Mouse (Mus musculus) limb, embryonic 15.5 days (tissue): ENCODE measurements around the gene Ahcyl2. TPM values are rescaled to one million over a fixed set of nuclear protein-coding genes. Genes with fewer than 3 reads are reported as not detected.

Experiments
- ATAC-seq: fragments of 200-750 bp; cut with Nextera tagmentation; 2 replicates; pipeline ENCODE4 v1.8.0; 2017; ENCODE audit warnings: low read depth, moderate TSS enrichment; ENCODE audit not compliant: insufficient number of reproducible peaks, low FRiP score, low TSS enrichment
- H3K27ac ChIP-seq: fragments of 300-500 bp; sonication (generic); 2 replicates; pipeline ENCODE4 v1.5.1; 2015; ENCODE audit warnings: moderate library complexity, mild to moderate bottlenecking, inconsistent platforms
- H3K27me3 ChIP-seq: fragments of 300-500 bp; sonication (generic); 2 replicates; pipeline ENCODE4 v1.6.1; 2015; ENCODE audit warnings: inconsistent platforms
- H3K36me3 ChIP-seq: fragments of 300-500 bp; sonication (generic); 2 replicates; pipeline ENCODE4 v1.6.1; 2015; ENCODE audit warnings: inconsistent platforms
- H3K4me1 ChIP-seq: fragments of 300-500 bp; sonication (generic); 2 replicates; pipeline ENCODE4 v1.6.1; 2015; ENCODE audit warnings: inconsistent platforms
- H3K4me2 ChIP-seq: fragments of 300-500 bp; sonication (generic); 2 replicates; pipeline ENCODE4 v1.6.1; 2015; ENCODE audit warnings: mild to moderate bottlenecking, inconsistent platforms
- H3K4me3 ChIP-seq: fragments of 300-500 bp; sonication (generic); 2 replicates; pipeline ENCODE4 v1.5.1; 2015; ENCODE audit warnings: mild to moderate bottlenecking, inconsistent platforms
- H3K9ac ChIP-seq: fragments of 300-500 bp; sonication (generic); 2 replicates; pipeline ENCODE4 v1.6.1; 2015; ENCODE audit warnings: inconsistent platforms
- H3K9me3 ChIP-seq: fragments of 300-500 bp; sonication (generic); 2 replicates; pipeline ENCODE4 v1.6.1; 2016; ENCODE audit warnings: inconsistent platforms
- WGBS: fragments of 180-500 bp; shearing (Covaris S2); methylation state at CpG from one replicate; pipeline ENCODE4 v1.1.7; 2015; 5-methylcytosine and 5-hydroxymethylcytosine counted together
- polyA plus RNA-seq: library from polyadenylated mRNA; unstranded; fragments of >200 nt; fragmentation: Nextera tagmentation; extraction: Ambion mirVana; gene quantifications from 2 replicates; pipeline ENCODE4 v1.2.1, GENCODE M21; 2015

The Ahcyl2 gene
- polyA plus RNA-seq, 1 experiment from 2014 or later, result 13.4 TPM

GRCm38 (mm10) chr6:29901450-29901849 lies 133.6 kb downstream of the Ahcyl2 start:
- Histone ChIP-seq H3K27me3 (no peaks in the 10 kb centered on the region), H3K27ac (no peak overlapping the region), H3K4me2 (no peak overlapping the region), H3K36me3 (peaks cover 30% of the 10 kb centered on the region), H3K9ac (no peak overlapping the region), H3K4me3 (no peak overlapping the region), H3K4me1 (no peaks in the 10 kb centered on the region), H3K9me3 (no peaks in the 10 kb centered on the region)
- no peak for ATAC-seq
- WGBS, result 92% methylated on average over 1 of the region's 1 CpGs

GRCm38 (mm10) chr6:29902256-29902655 lies 134.4 kb downstream of the Ahcyl2 start:
- Histone ChIP-seq H3K4me2 (no peak overlapping the region), H3K4me1 (no peaks in the 10 kb centered on the region)

DNA sequence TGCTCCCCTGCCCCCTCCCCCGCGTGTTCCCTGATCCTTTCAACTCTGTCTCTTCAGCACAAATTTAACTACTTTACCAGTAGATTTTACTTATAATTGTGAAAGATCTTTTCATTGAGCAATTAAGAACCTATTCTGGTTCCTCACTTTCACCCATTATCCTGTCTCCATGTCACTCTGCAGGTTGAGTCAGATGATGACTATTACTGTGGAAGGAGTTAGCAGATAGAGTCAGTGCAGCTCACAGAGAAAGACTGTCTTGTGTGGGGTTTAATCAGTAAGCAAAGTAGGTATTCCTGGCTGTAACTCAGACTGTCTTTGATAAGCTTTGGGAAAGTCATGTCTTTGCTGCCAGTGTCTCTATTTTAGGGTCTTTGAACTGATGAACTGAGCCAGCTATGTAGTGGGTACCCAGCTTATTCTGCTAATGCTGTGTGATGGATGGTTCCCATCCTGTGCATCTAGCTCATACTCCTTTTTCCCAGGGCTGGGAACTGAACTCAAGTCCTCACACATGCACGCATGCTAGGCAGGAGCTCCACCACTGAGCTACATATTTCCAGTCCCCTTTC lies 135.6 kb downstream of the Ahcyl2 start:
- no peaks in the 10 kb centered on the region for H3K27me3 ChIP-seq
- peaks cover 28% of the 10 kb centered on the region for H3K36me3 ChIP-seq
- no peaks in the 10 kb centered on the region for H3K4me1 ChIP-seq
- 87% methylated on average over 3 of the region's 3 CpGs for WGBS
- H3K9ac ChIP-seq, result no peak overlapping the region
- no peaks in the 10 kb centered on the region for H3K9me3 ChIP-seq
- no peak overlapping the region for H3K27ac ChIP-seq
- no peak for ATAC-seq
- H3K4me3 ChIP-seq, result no peak overlapping the region
- H3K4me2 ChIP-seq, result no peak overlapping the region

More at GRCm38 (mm10) chr6:29902256-29902655, 134.4 kb downstream of the Ahcyl2 start:
- Histone ChIP-seq H3K9me3 (no peaks in the 10 kb centered on the region), H3K36me3 (peaks cover 29% of the 10 kb centered on the region), H3K27me3 (no peaks in the 10 kb centered on the region), H3K9ac (no peak overlapping the region), H3K27ac (no peak overlapping the region), H3K4me3 (no peak overlapping the region)
- ATAC-seq, result no peak
- WGBS, result 83% methylated on average over 2 of the region's 2 CpGs

- no peak for ATAC-seq
- H3K36me3 ChIP-seq, result peaks cover 36% of the 10 kb centered on the region
- H3K27ac ChIP-seq, result no peak overlapping the region
Observed at GRCm38 (mm10) chr6:29904281-29904680, 136.5 kb downstream of the Ahcyl2 start.

GRCm38 (mm10) chr6:29910631-29911030 lies 142.8 kb downstream of the Ahcyl2 start:
- Histone ChIP-seq H3K27me3 (peaks cover 3% of the 10 kb centered on the region; the same call in 1 of the 2 replicates), H3K4me1 (no peaks in the 10 kb centered on the region), H3K4me2 (no peak overlapping the region), H3K9me3 (no peaks in the 10 kb centered on the region), H3K4me3 (no peak overlapping the region), H3K9ac (no peak overlapping the region), H3K27ac (no peak overlapping the region), H3K36me3 (peaks cover 32% of the 10 kb centered on the region)
- 90% methylated on average over 3 of the region's 3 CpGs for WGBS
- ATAC-seq, result no peak

More at GRCm38 (mm10) chr6:29904281-29904680, 136.5 kb downstream of the Ahcyl2 start:
- H3K9me3 ChIP-seq, result no peaks in the 10 kb centered on the region
- 40% methylated on average over 3 of the region's 3 CpGs for WGBS
- no peak overlapping the region for H3K9ac ChIP-seq
- H3K27me3 ChIP-seq, result no peaks in the 10 kb centered on the region
- H3K4me1 ChIP-seq, result no peaks in the 10 kb centered on the region
- no peak overlapping the region for H3K4me3 ChIP-seq
- H3K4me2 ChIP-seq, result no peak overlapping the region

DNA sequence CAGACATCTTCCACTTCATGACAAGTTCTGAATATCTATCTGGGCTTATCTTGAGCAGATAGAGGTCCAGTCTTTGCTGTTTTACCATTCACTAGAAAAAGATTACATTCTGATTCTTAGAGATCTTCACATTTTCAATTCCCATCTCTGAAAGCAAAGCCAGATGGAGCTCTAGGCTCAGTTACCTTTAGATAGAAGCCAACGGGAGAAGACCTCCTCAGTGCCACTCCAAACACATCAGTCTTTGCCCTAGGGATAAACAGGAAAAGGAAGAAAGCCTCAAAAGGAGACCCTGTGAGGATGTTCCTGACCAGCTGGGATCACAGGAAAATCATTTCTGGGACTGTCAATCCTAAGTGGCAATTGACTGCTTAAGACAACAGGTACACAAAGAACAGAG lies 145.9 kb downstream of the Ahcyl2 start:
- 30% methylated on average over 1 of the region's 1 CpGs for WGBS

GRCm38 (mm10) chr6:29914136-29914535 lies 146.3 kb downstream of the Ahcyl2 start:
- ATAC-seq, result no peak
- Histone ChIP-seq H3K27me3 (peaks cover 18% of the 10 kb centered on the region), H3K36me3 (peaks cover 13% of the 10 kb centered on the region)

More for the DNA sequence above, 145.9 kb downstream of the Ahcyl2 start:
- ATAC-seq, result no peak
- Histone ChIP-seq H3K27me3 (peaks cover 15% of the 10 kb centered on the region; the same call in 1 of the 2 replicates), H3K9me3 (no peaks in the 10 kb centered on the region), H3K27ac (no peak overlapping the region), H3K9ac (no peak overlapping the region), H3K4me2 (no peak overlapping the region), H3K4me3 (no peak overlapping the region), H3K4me1 (peaks cover 13% of the 10 kb centered on the region), H3K36me3 (peaks cover 18% of the 10 kb centered on the region)

GRCm38 (mm10) chr6:29915836-29916235 lies 148.0 kb downstream of the Ahcyl2 start:
- no peaks in the 10 kb centered on the region for H3K9me3 ChIP-seq
- no peak overlapping the region for H3K4me3 ChIP-seq
- peaks cover 19% of the 10 kb centered on the region for H3K27me3 ChIP-seq
- H3K27ac ChIP-seq, result no peak overlapping the region
- H3K36me3 ChIP-seq, result 0 out of 2 replicates have a peak, but pooled peaks cover 4% of the 10 kb centered on the region
- H3K4me1 ChIP-seq, result peaks cover 13% of the 10 kb centered on the region
- H3K9ac ChIP-seq, result no peak overlapping the region
- 0 out of 2 replicates have a peak overlapping the region, but pooled peaks have one; percentile 90 for H3K4me2 ChIP-seq
- 37% methylated on average over 9 of the region's 9 CpGs for WGBS
- no peak for ATAC-seq

More at GRCm38 (mm10) chr6:29914136-29914535, 146.3 kb downstream of the Ahcyl2 start:
- no peak overlapping the region for H3K9ac ChIP-seq
- H3K4me2 ChIP-seq, result no peak overlapping the region
- no peak overlapping the region for H3K27ac ChIP-seq
- peaks cover 13% of the 10 kb centered on the region for H3K4me1 ChIP-seq
- no peak overlapping the region for H3K4me3 ChIP-seq
- no peaks in the 10 kb centered on the region for H3K9me3 ChIP-seq

- peak within 1 kb of the TSS; percentile 79 for H3K4me3 ChIP-seq
- WGBS, result under 1% methylated on average over 67 of the region's 67 CpGs
- peak within 1 kb of the TSS; percentile 90 for H3K4me2 ChIP-seq
- H3K27me3 ChIP-seq, result peaks cover 19% of the 10 kb centered on the region
- ATAC-seq, result peak; percentile 96
- no peaks in the 10 kb centered on the region for H3K9me3 ChIP-seq
- no peak within 1 kb of the TSS for H3K27ac ChIP-seq
- H3K36me3 ChIP-seq, result no peaks in the 10 kb centered on the region
- peaks cover 13% of the 10 kb centered on the region for H3K4me1 ChIP-seq
- peak within 1 kb of the TSS; percentile 54 for H3K9ac ChIP-seq
Observed at GRCm38 (mm10) chr6:29916530-29917382, 148.9 kb downstream of the Ahcyl2 start, which contains the start of gene Strip2. Strip2 (plus strand) TSS chr6:29917012.

DNA sequence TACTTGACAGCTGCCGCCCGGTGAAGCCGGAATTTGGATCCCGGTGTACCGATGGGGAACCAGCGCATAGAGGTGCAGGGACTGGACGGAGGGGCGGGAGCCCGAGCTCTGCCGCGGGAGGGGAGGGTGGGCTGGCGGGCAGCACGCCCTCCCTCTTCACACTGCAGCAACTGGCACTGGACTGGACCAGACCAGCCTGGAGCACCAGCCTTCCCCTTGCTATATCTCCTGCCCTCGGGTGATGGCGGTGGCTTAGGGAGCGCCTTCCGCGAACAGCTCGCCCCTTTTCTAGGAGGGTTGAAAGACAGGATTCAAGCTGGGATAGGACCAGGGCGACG lies 149.5 kb downstream of the Ahcyl2 start:
- H3K4me2 ChIP-seq, result peak overlapping the region; percentile 90
- no peaks in the 10 kb centered on the region for H3K9me3 ChIP-seq
- H3K4me1 ChIP-seq, result peaks cover 13% of the 10 kb centered on the region
- peak overlapping the region; percentile 79 for H3K4me3 ChIP-seq
- H3K27me3 ChIP-seq, result peaks cover 19% of the 10 kb centered on the region
- ATAC-seq, result peak; percentile 31; the same call in 1 of the 2 replicates
- no peak overlapping the region for H3K27ac ChIP-seq
- WGBS, result under 1% methylated on average over 21 of the region's 21 CpGs
- no peaks in the 10 kb centered on the region for H3K36me3 ChIP-seq
- peak overlapping the region; percentile 54 for H3K9ac ChIP-seq

DNA sequence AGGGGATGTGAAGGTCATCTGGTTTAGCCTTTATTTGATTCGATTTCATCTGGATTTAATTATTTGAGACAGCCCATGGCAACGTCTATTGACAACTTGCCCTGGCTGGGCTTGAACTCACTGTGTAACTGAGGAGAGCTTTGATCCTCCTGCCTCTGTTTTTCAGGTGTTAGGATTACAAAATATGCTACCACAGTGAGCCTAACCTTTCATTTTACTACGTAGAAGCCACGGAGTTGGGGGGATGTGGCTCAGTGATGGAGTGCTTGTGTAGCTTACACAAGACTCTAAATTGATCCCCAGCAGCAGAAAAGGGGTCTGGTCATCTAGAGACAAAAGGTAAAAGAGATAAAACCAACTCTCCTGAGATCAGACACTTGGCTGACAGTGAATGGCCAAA lies 150.1 kb downstream of the Ahcyl2 start:
- ATAC-seq, result no peak
- Histone ChIP-seq H3K9me3 (no peaks in the 10 kb centered on the region), H3K4me1 (peaks cover 13% of the 10 kb centered on the region), H3K27me3 (peaks cover 19% of the 10 kb centered on the region), H3K9ac (no peak overlapping the region), H3K4me2 (no peak overlapping the region), H3K27ac (no peak overlapping the region), H3K4me3 (peak overlapping the region; percentile 79), H3K36me3 (no peaks in the 10 kb centered on the region)
- WGBS, result 29% methylated on average over 4 of the region's 4 CpGs

DNA sequence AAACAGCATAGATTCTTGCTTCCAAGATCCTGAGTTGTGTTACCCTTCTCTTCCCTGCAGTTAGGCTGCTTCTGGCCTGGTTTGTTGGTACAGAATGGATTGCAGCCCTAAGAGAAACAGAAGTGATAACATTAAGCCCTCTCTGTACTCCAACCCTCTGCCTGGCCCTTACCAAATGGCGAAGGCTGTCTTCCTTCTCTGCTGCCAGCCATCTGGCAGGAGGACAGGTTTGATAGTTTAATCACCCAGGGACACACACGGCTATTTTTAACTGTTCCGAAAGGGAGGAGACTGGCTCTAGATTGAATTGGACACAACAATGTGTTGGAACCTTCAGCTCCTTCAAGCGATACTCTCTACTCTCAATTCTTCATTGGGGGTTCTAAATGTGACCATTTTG lies 155.7 kb downstream of the Ahcyl2 start:
- Histone ChIP-seq H3K9me3 (no peaks in the 10 kb centered on the region), H3K4me2 (no peak overlapping the region), H3K9ac (no peak overlapping the region), H3K4me3 (no peak overlapping the region), H3K36me3 (no peaks in the 10 kb centered on the region), H3K4me1 (no peaks in the 10 kb centered on the region), H3K27ac (no peak overlapping the region), H3K27me3 (peaks cover 3% of the 10 kb centered on the region; the same call in 1 of the 2 replicates)
- 64% methylated on average over 4 of the region's 4 CpGs for WGBS
- no peak for ATAC-seq
